Mouse (Mus musculus): ENCODE measurements around the gene Bend4. TPM values are rescaled to one million over a fixed set of nuclear protein-coding genes. Genes with fewer than 3 reads are reported as not detected.

Gene Bend4
- total RNA-seq (2023; ENCODE audit: inconsistent age), result 0.63 to 0.67 TPM (median 0.65 TPM) in 4 replicates

GRCm38 (mm10) chr5:67427443-67428360, at the start of gene Bend4:
Gene Bend4 (minus strand): TSS chr5:67428310.

Other genes with a start within 250 kb of the Bend4 start
- 63.4 to 84.1 TPM (median 76.0 TPM) in 4 replicates for gene Tmem33, start 167.7 kb downstream of the Bend4 start, total RNA-seq (2023; ENCODE audit: inconsistent age)
- 60.2 to 75.8 TPM (median 67.8 TPM) in 4 replicates for gene Slc30a9, start 121.4 kb downstream of the Bend4 start, total RNA-seq (2023; ENCODE audit: inconsistent age)
- not detected in 4 replicates for gene Shisa3, start 179.6 kb upstream of the Bend4 start, total RNA-seq (2023; ENCODE audit: inconsistent age)